In genomic region chr6:87170875-87171274, GRCm38 (mm10) we compare ENCODE assay signal across 13 mouse cellular contexts.
DNase-seq lines count a peak whose midpoint lies in the region; ATAC-seq and TF ChIP-seq lines count a peak whose summit lies in the region.
"Had no signal": no experiment of that assay in that cellular context is flagged by ENCODE, and none has a peak within 500 bp of the region (broad histone marks: within the 10 kb centered on the region; RNA-seq: fewer than 3 reads in every experiment).

No protein-coding gene starts in this region.

- 0 out of 2 replicates have a peak overlapping the region, but pooled peaks have one; percentile 35 for H3K27ac ChIP-seq in gastrocnemius, adult 2 months
- H3K27ac ChIP-seq: embryonic facial prominence, embryonic 12.5 days; neural tube, embryonic 15.5 days had no signal

- ATAC-seq in inflammation-experienced regulatory T-cells, adult 6 months, result no peak

- DNase-seq in gastrocnemius, adult 2 months, result peak; percentile 61
- DNase-seq in gastrocnemius, postnatal 10 days, result no peak
- DNase-seq in left cerebral cortex, adult 18-20 months (ENCODE audit: low spot score in 2 of 2), result peak; percentile 55 to 63
- no peak for DNase-seq in left cerebral cortex, adult 8-10 months (ENCODE audit: low spot score in 2 of 2)
- DNase-seq in right cerebral cortex, adult 18-20 months, result peak; percentile 69
- no peak for DNase-seq in right cerebral cortex, postnatal 4 days
- DNase-seq in testis, postnatal 10 days (ENCODE audit: low spot score), result peak; percentile 72
- DNase-seq: cerebellum, postnatal 36 days; heart, postnatal 14 days had no signal

- H3K4me3 ChIP-seq in gastrocnemius, adult 2 months, result no peak overlapping the region
- H3K4me3 ChIP-seq: embryonic facial prominence, embryonic 12.5 days; megakaryocyte, embryonic 14.5 days; neural tube, embryonic 15.5 days had no signal

- intact Hi-C loops in gastrocnemius, adult 2 months (cut with DNase I), result no loop called here

- peak; percentile 6; the same call in 1 of the 2 replicates for TF ChIP-seq CTCF in gastrocnemius, adult 2 months (IDR thresholded peaks at IDR 0.05)

Comparison
In these comparisons a context has a peak if more than half of its experiments do, and no peak if none do; other contexts are left out.
1. DNase-seq: peak in gastrocnemius, adult 2 months (single experiment), left cerebral cortex, adult 18-20 months (2 of 2), right cerebral cortex, adult 18-20 months (single experiment) and testis, postnatal 10 days (single experiment); none in gastrocnemius, postnatal 10 days (single experiment), left cerebral cortex, adult 8-10 months (0 of 2) and right cerebral cortex, postnatal 4 days (single experiment).